Mouse (Mus musculus): ENCODE data around the gene 1700012A03Rik. TPM values are rescaled to one million over a fixed set of nuclear protein-coding genes. Genes with fewer than 3 reads are reported as not detected.

Gene 1700012A03Rik
- polyA plus RNA-seq (2014; fragmentation: Nextera tagmentation; extraction: Ambion mirVana) = not detected in 2 replicates

GRCm38 (mm10) chr6:32049951-32050345 lies at the start of gene 1700012A03Rik:
1700012A03Rik (plus strand) TSS chr6:32050246.
- ATAC-seq (replicated peaks; ENCODE audit: low FRiP score) (no peak), DNase-seq (ENCODE audit: low spot score) (no peak)
- Histone ChIP-seq H3K9me3 (ENCODE audit: control insufficient read depth, low read length) (no peaks in the 10 kb centered on the region), H3K4me2 (no peak within 1 kb of the TSS), H3K27me3 (replicated peaks; ENCODE audit: control insufficient read depth, insufficient read depth, low read length) (no peaks in the 10 kb centered on the region), H3K9ac (ENCODE audit: low read depth, low read length) (no peak within 1 kb of the TSS), H3K27ac (ENCODE audit: low read depth, low read length) (no peak within 1 kb of the TSS), H3K4me3 (ENCODE audit: low read depth, low read length) (no peak within 1 kb of the TSS), H3K36me3 (ENCODE audit: control insufficient read depth, insufficient read depth, low read length) (no peaks in the 10 kb centered on the region), H3K4me1 (replicated peaks; ENCODE audit: control insufficient read depth, insufficient read depth, low read length) (no peaks in the 10 kb centered on the region)
- WGBS = 77% methylated on average over 3 of the region's 3 CpGs

- WGBS = 82% methylated on average over 10 of the region's 10 CpGs
- Histone ChIP-seq H3K27ac (ENCODE audit: low read depth, low read length) (no peak overlapping the region), H3K36me3 (ENCODE audit: control insufficient read depth, insufficient read depth, low read length) (no peaks in the 10 kb centered on the region), H3K4me3 (ENCODE audit: low read depth, low read length) (no peak overlapping the region), H3K4me2 (no peak overlapping the region), H3K4me1 (replicated peaks; ENCODE audit: control insufficient read depth, insufficient read depth, low read length) (no peaks in the 10 kb centered on the region), H3K9me3 (ENCODE audit: control insufficient read depth, low read length) (no peaks in the 10 kb centered on the region), H3K27me3 (replicated peaks; ENCODE audit: control insufficient read depth, insufficient read depth, low read length) (no peaks in the 10 kb centered on the region), H3K9ac (ENCODE audit: low read depth, low read length) (no peak overlapping the region)
- DNase-seq (ENCODE audit: low spot score) (no peak), ATAC-seq (replicated peaks; ENCODE audit: low FRiP score) (no peak)
Measured at GRCm38 (mm10) chr6:32004228-32004627, 45.8 kb upstream of the 1700012A03Rik start.

GRCm38 (mm10) chr6:32005914-32006313 lies 44.1 kb upstream of the 1700012A03Rik start:
- ATAC-seq (replicated peaks; ENCODE audit: low FRiP score) = no peak
- no peaks in the 10 kb centered on the region for H3K27me3 ChIP-seq (replicated peaks; ENCODE audit: control insufficient read depth, insufficient read depth, low read length)
- no peaks in the 10 kb centered on the region for H3K4me1 ChIP-seq (replicated peaks; ENCODE audit: control insufficient read depth, insufficient read depth, low read length)
- H3K4me2 ChIP-seq = no peak overlapping the region
- no peaks in the 10 kb centered on the region for H3K36me3 ChIP-seq (ENCODE audit: control insufficient read depth, insufficient read depth, low read length)
- no peak overlapping the region for H3K27ac ChIP-seq (ENCODE audit: low read depth, low read length)
- no peak overlapping the region for H3K4me3 ChIP-seq (ENCODE audit: low read depth, low read length)
- 65% methylated on average over 2 of the region's 2 CpGs for WGBS
- no peak overlapping the region for H3K9ac ChIP-seq (ENCODE audit: low read depth, low read length)
- no peak for DNase-seq (ENCODE audit: low spot score)
- no peaks in the 10 kb centered on the region for H3K9me3 ChIP-seq (ENCODE audit: control insufficient read depth, low read length)

- H3K9ac ChIP-seq (ENCODE audit: low read depth, low read length) = no peak overlapping the region
- H3K27ac ChIP-seq (ENCODE audit: low read depth, low read length) = no peak overlapping the region
- H3K27me3 ChIP-seq (replicated peaks; ENCODE audit: control insufficient read depth, insufficient read depth, low read length) = no peaks in the 10 kb centered on the region
- ATAC-seq (replicated peaks; ENCODE audit: low FRiP score) (no peak), DNase-seq (ENCODE audit: low spot score) (no peak)
- 82% methylated on average over 6 of the region's 6 CpGs for WGBS
- H3K4me3 ChIP-seq (ENCODE audit: low read depth, low read length) = no peak overlapping the region
- no peak overlapping the region for H3K4me2 ChIP-seq
- no peaks in the 10 kb centered on the region for H3K36me3 ChIP-seq (ENCODE audit: control insufficient read depth, insufficient read depth, low read length)
- H3K9me3 ChIP-seq (ENCODE audit: control insufficient read depth, low read length) = no peaks in the 10 kb centered on the region
- H3K4me1 ChIP-seq (replicated peaks; ENCODE audit: control insufficient read depth, insufficient read depth, low read length) = no peaks in the 10 kb centered on the region
Measured at GRCm38 (mm10) chr6:32006382-32006781, 43.7 kb upstream of the 1700012A03Rik start.

GRCm38 (mm10) chr6:32007336-32007735 lies 42.7 kb upstream of the 1700012A03Rik start:
- no peak for DNase-seq (ENCODE audit: low spot score)
- no peak overlapping the region for H3K4me3 ChIP-seq (ENCODE audit: low read depth, low read length)
- H3K9me3 ChIP-seq (ENCODE audit: control insufficient read depth, low read length) = no peaks in the 10 kb centered on the region
- ATAC-seq (replicated peaks; ENCODE audit: low FRiP score) = no peak
- H3K4me2 ChIP-seq = no peak overlapping the region
- no peaks in the 10 kb centered on the region for H3K4me1 ChIP-seq (replicated peaks; ENCODE audit: control insufficient read depth, insufficient read depth, low read length)
- H3K9ac ChIP-seq (ENCODE audit: low read depth, low read length) = no peak overlapping the region
- no peaks in the 10 kb centered on the region for H3K36me3 ChIP-seq (ENCODE audit: control insufficient read depth, insufficient read depth, low read length)
- WGBS = 88% methylated on average over 3 of the region's 3 CpGs
- no peaks in the 10 kb centered on the region for H3K27me3 ChIP-seq (replicated peaks; ENCODE audit: control insufficient read depth, insufficient read depth, low read length)
- H3K27ac ChIP-seq (ENCODE audit: low read depth, low read length) = no peak overlapping the region

GRCm38 (mm10) chr6:32016841-32017240 lies 33.2 kb upstream of the 1700012A03Rik start:
- ATAC-seq (replicated peaks; ENCODE audit: low FRiP score) (no peak), DNase-seq (ENCODE audit: low spot score) (no peak)
- H3K9ac ChIP-seq (ENCODE audit: low read depth, low read length) = no peak overlapping the region
- H3K9me3 ChIP-seq (ENCODE audit: control insufficient read depth, low read length) = no peaks in the 10 kb centered on the region
- no peak overlapping the region for H3K4me2 ChIP-seq
- 78% methylated on average over 7 of the region's 7 CpGs for WGBS
- H3K27ac ChIP-seq (ENCODE audit: low read depth, low read length) = no peak overlapping the region
- H3K4me1 ChIP-seq (replicated peaks; ENCODE audit: control insufficient read depth, insufficient read depth, low read length) = no peaks in the 10 kb centered on the region
- no peaks in the 10 kb centered on the region for H3K36me3 ChIP-seq (ENCODE audit: control insufficient read depth, insufficient read depth, low read length)
- no peaks in the 10 kb centered on the region for H3K27me3 ChIP-seq (replicated peaks; ENCODE audit: control insufficient read depth, insufficient read depth, low read length)
- no peak overlapping the region for H3K4me3 ChIP-seq (ENCODE audit: low read depth, low read length)

GRCm38 (mm10) chr6:32017406-32018104 lies 32.5 kb upstream of the 1700012A03Rik start:
- Histone ChIP-seq H3K4me1 (replicated peaks; ENCODE audit: control insufficient read depth, insufficient read depth, low read length) (no peaks in the 10 kb centered on the region), H3K27me3 (replicated peaks; ENCODE audit: control insufficient read depth, insufficient read depth, low read length) (no peaks in the 10 kb centered on the region), H3K4me3 (ENCODE audit: low read depth, low read length) (no peak overlapping the region), H3K9me3 (ENCODE audit: control insufficient read depth, low read length) (no peaks in the 10 kb centered on the region), H3K9ac (ENCODE audit: low read depth, low read length) (no peak overlapping the region), H3K36me3 (ENCODE audit: control insufficient read depth, insufficient read depth, low read length) (no peaks in the 10 kb centered on the region), H3K27ac (ENCODE audit: low read depth, low read length) (no peak overlapping the region), H3K4me2 (no peak overlapping the region)
- ATAC-seq (replicated peaks; ENCODE audit: low FRiP score) (no peak), DNase-seq (ENCODE audit: low spot score) (no peak)
- WGBS = 80% methylated on average over 14 of the region's 14 CpGs

- no peak overlapping the region for H3K4me2 ChIP-seq
- ATAC-seq (replicated peaks; ENCODE audit: low FRiP score) = no peak
- WGBS = 72% methylated on average over 5 of the region's 5 CpGs
- no peak overlapping the region for H3K4me3 ChIP-seq (ENCODE audit: low read depth, low read length)
- no peaks in the 10 kb centered on the region for H3K36me3 ChIP-seq (ENCODE audit: control insufficient read depth, insufficient read depth, low read length)
- no peaks in the 10 kb centered on the region for H3K9me3 ChIP-seq (ENCODE audit: control insufficient read depth, low read length)
- H3K27me3 ChIP-seq (replicated peaks; ENCODE audit: control insufficient read depth, insufficient read depth, low read length) = no peaks in the 10 kb centered on the region
- H3K27ac ChIP-seq (ENCODE audit: low read depth, low read length) = no peak overlapping the region
- no peaks in the 10 kb centered on the region for H3K4me1 ChIP-seq (replicated peaks; ENCODE audit: control insufficient read depth, insufficient read depth, low read length)
- DNase-seq (ENCODE audit: low spot score) = no peak
- no peak overlapping the region for H3K9ac ChIP-seq (ENCODE audit: low read depth, low read length)
Measured at GRCm38 (mm10) chr6:32018105-32018446, 32.0 kb upstream of the 1700012A03Rik start.

- Histone ChIP-seq H3K27ac (ENCODE audit: low read depth, low read length) (no peak overlapping the region), H3K27me3 (replicated peaks; ENCODE audit: control insufficient read depth, insufficient read depth, low read length) (no peaks in the 10 kb centered on the region), H3K4me1 (replicated peaks; ENCODE audit: control insufficient read depth, insufficient read depth, low read length) (no peaks in the 10 kb centered on the region), H3K36me3 (ENCODE audit: control insufficient read depth, insufficient read depth, low read length) (no peaks in the 10 kb centered on the region), H3K4me3 (ENCODE audit: low read depth, low read length) (no peak overlapping the region), H3K9ac (ENCODE audit: low read depth, low read length) (no peak overlapping the region), H3K4me2 (no peak overlapping the region), H3K9me3 (ENCODE audit: control insufficient read depth, low read length) (no peaks in the 10 kb centered on the region)
- 69% methylated on average over 10 of the region's 10 CpGs for WGBS
- no peak for DNase-seq (ENCODE audit: low spot score)
- ATAC-seq (replicated peaks; ENCODE audit: low FRiP score) = no peak
Measured at GRCm38 (mm10) chr6:32021853-32022536, 28.1 kb upstream of the 1700012A03Rik start.

Measured in liver, embryonic 11.5 days (tissue).